Mouse (Mus musculus) cerebral cortex, adult 2 months (tissue): ENCODE measurements around the gene Bbs1.

Experiments used
- WGBS: fragments of 180-500 bp; shearing (Covaris S2); methylation state at CpG from one replicate; pipeline ENCODE4 v1.1.7; 2018; 5-methylcytosine and 5-hydroxymethylcytosine counted together

Gene Bbs1

DNA sequence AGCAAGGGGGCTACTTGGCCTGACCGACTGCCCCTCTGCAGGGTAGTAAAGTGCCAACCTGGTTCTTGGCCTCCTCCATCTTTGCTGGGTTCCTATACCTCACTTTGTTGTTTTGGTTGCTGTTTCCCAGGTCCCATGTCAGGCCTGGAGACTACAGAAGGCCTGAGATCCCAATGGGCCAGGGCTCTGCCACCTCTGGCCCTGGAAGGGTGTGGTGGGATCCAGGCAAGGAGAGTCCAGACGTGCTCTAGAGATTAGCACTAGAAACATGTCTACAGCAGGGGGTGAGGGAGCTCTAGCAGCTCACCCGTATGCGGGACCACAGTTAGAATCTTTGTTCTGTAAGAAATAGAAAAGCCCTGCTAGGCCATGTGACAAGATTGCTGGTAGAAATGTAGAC is 22.5 kb downstream of the Bbs1 start:
- 84% methylated on average over 4 of the region's 4 CpGs for WGBS

DNA sequence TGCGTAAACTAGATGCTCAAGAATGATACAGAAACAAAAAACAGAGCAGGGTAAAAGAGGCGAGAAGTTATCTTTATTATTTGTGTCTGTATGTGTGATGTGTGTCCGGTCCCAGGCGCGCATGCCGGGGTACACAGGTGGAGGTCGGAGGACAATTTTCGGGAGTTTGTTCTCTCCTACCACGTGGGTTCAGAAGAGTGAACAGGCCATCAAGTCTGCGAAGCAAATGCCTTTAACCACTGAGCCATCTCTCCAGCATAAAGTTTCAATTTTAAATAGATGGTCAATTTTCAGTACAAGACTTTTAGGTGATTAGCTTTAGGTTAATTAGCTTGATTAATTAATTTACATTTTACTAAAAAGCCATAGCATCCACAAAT is 27.1 kb downstream of the Bbs1 start:
- 62% methylated on average over 10 of the region's 10 CpGs for WGBS

DNA sequence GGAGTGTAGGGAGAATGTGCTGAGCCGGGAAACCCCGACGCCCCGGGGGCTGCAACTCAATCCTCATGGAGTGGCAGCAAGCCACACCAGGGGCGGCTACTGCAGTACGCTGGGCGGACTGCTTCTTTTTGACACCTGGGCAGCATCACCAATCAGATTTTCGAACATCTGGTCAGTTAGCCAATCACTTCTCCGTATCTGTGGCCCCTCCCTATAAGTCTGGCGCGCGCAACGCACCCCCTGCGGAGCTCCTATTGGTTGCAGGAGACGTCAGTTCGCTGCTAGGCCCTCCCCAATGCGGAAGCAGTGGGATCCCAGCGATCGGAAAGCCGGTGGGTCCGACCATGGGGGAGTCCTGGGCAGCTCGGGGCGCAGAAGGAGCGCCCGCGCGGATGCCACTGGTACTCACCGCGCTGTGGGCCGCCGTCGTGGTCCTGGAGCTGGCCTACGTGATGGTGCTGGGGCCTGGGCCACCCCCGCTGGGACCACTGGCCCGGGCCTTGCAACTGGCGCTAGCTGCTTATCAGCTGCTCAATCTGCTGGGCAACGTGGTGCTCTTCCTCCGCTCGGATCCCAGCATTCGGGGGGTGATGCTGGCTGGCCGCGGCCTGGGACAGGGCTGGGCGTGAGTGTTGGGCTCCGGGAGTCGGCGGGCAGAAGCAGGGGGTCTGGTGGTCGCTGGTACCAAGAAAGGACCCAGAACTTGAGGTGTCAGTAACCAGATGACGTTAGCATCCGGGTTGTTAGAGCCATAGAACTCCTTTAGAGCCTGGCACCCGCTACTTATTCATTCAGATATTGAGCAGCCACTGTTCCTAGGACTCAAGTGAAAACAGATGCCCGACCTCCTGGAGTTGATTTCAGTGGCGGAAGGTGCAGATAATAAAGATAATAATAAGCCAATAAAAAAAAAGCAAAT is 27.8 kb downstream of the Bbs1 start, which contains the start of gene Zdhhc24:
Zdhhc24 (plus strand) TSS at position 264 of the 919 bp plus-strand sequence.
- WGBS, result 1% methylated on average over 52 of the region's 52 CpGs

DNA sequence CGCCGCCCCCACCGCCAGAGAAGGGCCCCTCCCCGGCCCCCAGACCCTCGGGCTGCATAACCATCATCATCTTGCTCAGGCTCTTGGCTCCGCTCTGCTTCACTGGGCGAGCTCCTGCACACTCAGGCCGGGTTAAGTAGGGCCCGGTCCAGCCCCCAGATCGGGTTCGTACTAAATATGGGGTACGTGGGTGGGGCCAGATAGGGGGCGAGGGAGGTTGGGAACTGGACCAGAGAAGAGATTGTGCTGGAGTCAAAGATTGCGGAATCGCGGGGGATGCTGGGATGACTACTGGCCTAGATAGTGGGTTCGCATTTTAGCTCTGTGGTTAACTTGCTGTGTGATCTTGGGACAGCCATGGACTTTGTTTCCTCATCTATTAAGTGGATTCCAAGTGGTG is 28.6 kb downstream of the Bbs1 start, which contains the start of gene Actn3:
Actn3 (minus strand) TSS at position 125 of the 400 bp plus-strand sequence.
- WGBS, result 9% methylated on average over 17 of the region's 17 CpGs

DNA sequence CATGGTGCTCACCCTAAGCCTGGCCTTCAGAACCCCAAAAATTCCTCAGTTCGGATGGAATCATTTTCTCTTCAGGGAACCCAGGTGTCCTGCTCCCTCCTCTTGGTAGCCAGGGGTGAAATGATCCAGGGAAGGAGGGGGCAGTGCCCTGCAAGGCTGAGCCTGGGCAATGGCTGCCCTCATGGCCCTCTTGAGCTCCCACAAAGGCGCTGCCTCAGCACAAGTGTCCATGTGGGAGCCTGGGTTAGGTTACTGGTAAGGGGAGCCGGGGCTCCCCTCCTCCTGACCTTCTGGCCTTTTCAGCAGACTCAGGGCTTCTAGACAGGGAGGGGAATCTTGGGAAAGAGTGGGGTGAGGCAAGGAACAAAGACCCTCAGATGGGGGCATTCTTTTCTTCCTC is 29.7 kb downstream of the Bbs1 start:
- WGBS, result 70% methylated on average over 3 of the region's 3 CpGs

DNA sequence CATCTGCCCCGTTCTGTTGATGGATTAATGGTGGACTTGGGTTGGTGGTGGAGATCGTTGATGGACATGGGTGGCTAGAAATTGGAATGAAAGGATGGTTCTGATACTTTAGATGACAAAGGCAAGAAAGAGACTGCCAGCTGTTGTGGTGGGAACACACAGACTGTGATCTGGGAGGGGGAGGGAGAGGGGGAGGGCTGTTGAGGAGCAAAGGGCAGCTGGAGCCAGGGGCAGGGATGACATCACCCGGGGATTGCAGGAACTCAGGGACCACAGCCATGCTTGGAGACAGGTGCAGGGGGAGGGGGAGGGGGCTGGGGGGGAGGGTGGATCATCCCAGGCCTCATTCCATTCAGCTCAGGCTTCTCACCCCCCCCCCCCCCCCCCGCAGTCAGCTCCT is 30.2 kb downstream of the Bbs1 start:
- 71% methylated on average over 4 of the region's 4 CpGs for WGBS

DNA sequence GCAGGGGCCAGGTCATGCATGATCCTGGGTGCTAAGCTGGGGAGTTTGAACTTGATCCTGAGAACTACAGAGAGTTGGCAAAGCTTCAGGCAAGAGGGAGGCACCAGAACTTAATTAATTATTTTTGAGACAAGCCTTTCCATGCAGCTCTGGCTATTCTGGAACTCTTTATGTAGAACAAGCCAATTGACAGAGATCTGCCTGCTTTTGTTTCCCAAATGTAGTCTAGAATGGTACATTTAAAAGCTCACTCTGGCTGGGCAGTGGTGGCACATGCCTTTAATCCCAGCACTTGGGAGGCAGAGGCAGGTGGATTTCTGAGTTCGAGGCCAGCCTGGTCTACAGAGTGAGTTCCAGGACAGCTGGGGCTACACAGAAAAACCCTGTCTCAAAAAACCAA is 31.8 kb downstream of the Bbs1 start:
- 74% methylated on average over 1 of the region's 1 CpGs for WGBS

DNA sequence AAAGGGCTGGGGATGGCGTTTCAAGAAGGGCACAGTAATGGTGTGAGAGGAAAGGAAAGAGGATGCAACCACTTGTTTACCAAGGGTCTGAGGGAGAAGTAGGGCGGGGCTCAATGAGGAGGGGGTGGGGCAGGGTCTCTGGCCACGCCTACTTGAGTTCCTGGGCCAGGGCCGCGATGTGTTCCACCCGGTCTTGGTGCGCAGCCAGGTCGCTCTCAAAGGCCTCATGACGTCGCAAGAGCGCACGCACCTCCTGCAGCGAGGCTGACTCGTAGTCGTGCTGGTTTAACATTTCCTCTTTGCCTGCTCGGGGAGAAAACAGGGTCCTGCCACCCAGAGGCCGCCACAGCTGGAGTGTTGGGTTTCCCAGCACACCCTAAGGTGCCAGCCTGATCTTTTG is 41.3 kb downstream of the Bbs1 start:
- 21% methylated on average over 17 of the region's 17 CpGs for WGBS

DNA sequence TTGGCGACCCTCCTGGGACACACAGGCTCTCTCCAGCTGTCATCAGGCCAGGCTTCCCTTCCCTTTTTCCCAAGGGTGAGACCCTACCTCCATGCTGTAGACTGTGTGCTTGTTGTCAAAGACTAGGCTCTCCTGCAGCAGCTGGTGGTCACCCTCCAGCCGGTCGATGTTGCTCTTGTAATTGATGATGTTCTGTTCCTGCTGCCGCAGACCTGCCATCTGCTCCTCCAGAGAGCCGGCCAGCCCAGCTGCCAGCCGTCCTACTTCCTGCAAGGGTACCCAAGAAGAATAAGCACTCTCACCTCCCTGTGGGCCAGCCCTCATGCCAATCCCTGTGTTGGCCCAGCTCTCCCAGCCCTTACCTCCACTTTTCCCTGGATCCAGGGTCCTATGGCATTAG is 43.4 kb downstream of the Bbs1 start:
- 74% methylated on average over 6 of the region's 6 CpGs for WGBS

DNA sequence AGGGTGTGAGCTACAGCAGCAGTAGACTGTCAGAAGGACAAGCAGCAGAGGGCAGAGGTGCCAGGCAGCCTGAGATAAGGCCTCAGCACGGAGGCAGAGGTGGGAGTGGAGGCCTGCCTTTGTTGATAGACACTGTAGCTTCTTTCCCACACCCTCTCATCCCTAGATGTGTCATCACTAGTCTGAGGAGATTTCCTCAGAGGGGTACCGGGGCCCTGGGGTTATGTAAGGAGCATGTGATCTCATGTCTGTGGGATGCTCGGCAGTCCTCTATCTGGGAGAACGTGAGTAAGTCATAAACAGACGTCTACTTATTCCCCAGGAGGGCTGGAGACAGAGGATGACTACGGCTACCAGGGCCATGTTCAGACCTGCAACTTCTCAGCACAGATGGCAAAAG is 47.3 kb downstream of the Bbs1 start:
- 51% methylated on average over 6 of the region's 6 CpGs for WGBS

DNA sequence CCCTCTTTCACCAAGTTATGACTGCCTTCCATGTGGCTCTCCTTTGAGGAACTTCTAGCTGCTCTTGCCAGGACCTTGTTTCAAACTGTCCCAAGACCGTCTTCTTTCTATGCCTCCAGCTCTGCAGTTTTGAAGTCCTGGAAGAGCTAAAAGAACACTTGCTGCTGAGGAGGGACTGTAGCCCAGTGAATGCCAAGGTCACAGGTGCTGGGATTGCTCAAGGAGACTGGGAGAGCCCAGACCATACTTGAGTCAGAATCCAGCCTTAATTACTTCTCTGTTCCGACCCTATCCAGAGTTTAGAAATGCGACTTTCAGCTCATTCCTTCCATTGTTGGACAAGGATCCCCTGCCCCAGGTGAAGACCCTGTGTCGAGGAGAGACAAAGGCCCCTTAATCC is 50.5 kb downstream of the Bbs1 start:
- WGBS, result 62% methylated on average over 4 of the region's 4 CpGs

DNA sequence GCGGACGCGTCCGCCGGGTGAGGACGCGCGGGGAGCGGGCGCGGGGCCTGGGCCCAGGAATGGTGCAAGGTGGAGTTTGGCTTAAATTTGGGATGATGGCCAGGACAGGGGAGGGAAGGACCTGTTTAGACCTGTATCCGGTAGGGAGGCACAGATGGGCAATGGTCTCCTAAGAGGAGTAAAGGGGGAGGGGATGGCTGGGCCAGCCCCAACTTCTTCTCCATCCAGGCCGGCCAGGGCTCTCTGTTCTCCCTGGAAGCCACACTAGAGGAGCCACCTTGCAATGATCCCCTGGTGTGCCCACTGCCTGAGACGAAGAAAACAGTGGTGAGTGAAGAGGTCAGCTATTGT is 51.0 kb downstream of the Bbs1 start:
- WGBS, result 2% methylated on average over 14 of the region's 14 CpGs

DNA sequence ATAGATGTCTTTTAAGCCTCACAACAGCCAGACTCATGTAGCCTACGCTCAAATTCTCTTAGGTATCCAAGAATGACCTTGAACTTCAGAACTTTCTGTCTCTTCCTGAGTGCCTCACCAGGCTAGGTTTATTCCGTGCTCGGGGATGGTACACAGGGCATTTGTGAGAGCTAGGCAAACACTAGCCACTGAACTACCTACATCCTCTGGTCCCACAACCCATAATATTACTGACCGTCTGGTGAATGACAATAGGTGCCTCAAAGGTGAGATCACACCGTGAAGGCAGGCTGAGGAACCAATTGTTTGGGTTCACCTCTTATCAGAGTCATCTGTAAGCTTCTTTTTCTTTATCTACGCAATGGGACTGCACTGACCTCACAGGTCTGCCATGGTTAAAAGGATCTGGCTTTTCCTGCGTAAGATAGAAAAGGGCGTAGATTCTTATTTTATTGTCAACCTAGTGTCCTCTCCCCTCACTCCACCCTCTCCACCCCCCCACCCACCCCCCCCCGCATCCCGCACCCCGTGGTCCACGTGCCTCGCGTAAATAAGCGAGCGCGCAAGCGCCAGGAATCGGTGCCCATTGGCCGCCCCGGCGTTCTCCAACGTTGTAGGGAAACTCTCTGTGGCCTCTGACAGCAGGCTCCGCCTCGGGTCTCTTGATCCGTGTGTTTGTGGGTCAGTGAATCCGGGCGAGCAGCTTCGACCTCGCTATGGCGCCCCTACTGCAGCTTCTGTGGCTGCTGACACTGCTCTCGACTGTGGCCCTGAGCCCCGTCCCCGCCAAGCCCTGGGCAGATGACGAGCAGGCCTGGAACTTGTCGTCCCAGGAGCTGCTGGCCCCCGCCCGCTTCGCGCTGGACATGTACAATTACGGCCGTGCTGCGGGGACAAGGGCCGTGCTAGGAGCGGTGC is 51.6 kb downstream of the Bbs1 start, which contains the start of gene Ctsf:
Ctsf (plus strand) TSS at position 579 of the 918 bp plus-strand sequence.
- WGBS, result 3% methylated on average over 45 of the region's 45 CpGs

DNA sequence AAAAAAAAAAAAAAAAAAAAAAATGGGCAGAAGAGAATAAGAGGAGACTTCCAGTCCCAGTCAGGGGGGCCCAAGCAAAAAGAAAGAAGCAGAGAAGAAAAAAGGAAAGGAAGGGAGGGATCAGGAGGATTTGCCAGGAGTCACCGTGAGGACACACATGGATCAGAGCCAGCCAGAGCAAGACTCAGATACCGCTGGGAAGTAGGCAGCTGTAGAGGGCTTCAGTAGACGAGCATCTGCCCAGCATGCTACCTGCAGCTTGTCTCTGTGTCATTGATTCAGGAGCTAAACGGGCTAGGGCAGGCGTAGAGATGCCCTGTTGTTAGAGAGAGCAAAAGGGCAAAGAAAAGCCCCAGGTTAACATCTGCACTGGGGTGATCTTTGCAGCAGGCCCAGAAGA is 56.1 kb downstream of the Bbs1 start:
- 50% methylated on average over 5 of the region's 5 CpGs for WGBS

DNA sequence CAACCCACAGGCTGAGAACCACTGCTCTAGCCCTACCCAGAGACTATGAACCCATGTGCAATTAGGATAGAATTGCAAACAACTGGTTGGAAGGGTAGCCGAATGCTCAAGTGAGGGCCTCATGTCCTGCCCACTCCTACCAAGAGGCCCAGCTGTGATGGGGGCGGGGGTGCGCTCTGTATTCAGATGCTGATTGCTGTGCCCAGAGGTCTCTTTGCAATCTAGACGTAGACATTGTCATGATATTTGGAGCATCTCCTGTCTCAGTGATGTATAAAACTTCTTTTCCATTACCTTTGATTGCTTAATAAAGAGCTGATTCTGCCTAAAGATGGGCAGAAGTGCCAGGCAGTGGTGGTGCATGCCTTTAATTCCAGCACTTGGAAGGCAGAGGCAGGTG is 56.6 kb downstream of the Bbs1 start:
- WGBS, result 63% methylated on average over 4 of the region's 4 CpGs

DNA sequence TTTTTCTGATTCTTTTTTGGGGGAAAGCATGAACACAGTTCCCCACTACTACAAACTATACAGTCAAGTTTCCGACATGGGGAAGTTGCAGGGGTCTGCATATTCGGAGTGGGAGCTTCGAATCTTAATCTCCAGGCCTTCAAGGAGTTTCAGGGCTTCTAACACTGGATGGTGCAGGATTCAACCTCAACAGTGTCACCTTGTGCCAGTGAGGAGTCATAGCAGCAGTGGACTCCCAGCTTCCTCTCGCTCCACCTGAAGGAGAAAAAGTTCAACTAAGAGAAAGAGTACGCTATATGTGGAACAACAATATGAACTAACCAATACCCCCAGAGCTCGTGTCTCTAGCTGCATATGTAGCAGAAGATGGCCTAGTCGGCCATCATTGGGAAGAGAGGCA is 58.9 kb downstream of the Bbs1 start:
- 39% methylated on average over 7 of the region's 7 CpGs for WGBS

DNA sequence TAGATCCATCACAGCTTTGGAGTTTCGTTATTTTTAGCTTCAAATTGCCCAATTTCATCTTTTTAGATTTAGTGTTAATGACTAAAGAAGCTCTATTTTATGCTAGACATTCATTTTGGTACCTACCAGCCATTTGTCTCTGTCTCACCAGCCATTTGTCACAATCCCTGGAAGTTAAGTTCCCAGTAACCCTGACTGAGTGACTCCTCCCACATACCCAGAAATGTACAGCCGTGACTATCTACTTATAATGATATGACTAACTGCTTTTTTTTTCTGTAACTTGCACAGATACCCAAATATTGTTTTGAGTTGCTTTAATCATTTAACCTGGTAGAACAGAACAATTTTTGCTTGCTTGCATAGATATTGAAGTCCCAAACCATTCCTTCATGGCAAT is 60.6 kb downstream of the Bbs1 start:
- 74% methylated on average over 2 of the region's 2 CpGs for WGBS

DNA sequence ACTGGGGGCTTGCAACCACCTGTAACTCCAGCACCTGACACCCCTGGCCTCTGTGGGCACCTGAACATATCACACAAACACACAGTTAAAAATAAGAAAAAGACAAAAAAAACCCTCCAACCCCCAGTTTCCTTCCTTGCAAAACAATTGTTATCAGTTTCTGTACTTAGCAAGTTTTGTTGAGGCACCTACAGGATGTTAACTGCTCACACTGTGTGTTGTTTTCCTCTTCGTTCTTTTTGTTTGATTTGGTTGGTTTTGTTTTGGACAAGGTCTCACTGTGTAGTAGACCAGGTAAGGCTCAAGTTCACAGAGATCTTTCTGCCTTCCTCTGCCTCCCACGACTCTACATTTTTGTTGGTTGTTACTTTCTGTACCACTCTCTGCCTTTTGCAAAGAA is 63.8 kb downstream of the Bbs1 start:
- 68% methylated on average over 2 of the region's 2 CpGs for WGBS

DNA sequence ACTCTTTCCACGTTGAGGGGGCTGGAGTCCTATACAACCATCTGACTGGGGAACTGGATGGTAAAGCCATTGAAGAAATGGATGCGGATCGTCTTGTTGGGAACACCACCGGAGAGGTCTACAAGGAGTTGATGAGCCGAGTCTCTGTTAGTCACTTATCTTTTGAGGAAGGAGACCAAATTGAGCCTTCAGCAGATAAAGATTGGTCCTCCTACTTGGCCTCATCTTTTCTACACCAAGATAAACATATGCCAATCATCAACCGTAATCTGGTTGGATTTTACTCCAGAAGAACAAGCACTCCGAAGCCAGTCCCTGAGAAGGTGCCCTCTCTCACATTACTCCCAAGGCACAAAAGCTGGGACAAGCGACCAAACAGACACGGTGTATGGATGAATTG is 65.6 kb downstream of the Bbs1 start:
- 83% methylated on average over 9 of the region's 9 CpGs for WGBS

DNA sequence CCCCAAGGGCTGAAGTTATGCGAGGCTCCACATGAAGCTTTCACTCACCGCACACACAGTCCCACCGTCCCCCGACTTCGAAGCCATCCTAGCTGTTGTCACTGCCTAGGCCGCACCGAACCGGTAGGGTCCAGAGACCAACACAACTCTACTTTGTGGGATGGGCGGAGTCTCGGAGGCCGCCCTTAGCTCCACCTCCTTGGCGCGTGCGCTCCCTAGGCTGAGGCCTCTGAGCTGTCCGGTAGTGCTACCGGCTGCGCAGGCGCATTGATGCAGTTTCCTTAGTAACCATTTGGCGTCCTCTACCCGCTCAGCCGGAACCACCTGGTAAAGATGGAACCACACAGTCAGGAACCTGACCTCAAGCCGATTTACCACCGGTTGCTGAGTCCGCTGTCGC is 67.3 kb downstream of the Bbs1 start, which contains the start of the genes Ccs and Ccdc87:
Ccs (minus strand) TSS at position 184 of the 400 bp plus-strand sequence.
Ccdc87 (plus strand) TSS at position 218 of the 400 bp plus-strand sequence.
- WGBS, result 2% methylated on average over 25 of the region's 25 CpGs

DNA sequence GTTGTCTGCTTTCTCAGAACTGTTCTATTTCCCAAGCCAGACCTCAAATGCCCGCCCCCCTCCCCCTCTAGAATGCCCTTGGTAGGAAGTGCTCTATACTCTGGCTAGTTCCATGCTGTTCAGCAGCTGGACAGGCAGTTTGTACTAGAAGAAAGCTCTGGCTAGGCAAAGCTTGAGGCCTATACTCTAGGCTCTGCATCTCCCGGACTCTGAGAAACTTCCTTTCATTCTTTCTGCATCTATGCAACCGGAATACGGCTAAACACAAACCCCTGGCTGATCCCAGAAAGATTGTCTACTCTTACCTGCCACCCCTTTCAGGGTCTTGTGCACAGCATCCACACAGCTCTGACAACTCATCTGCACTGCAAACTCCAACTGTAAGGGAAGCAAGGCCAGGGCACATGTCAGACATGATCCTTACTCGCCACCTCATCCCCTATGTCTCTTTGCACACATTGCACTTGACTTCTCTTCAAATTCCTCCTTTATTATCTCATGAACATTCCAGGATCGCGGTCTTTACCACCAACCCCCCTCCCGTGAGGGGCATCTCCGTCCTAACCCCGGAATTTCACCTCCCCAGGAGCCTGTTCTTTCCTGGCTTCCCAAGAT is 67.8 kb downstream of the Bbs1 start:
- 15% methylated on average over 10 of the region's 10 CpGs for WGBS

DNA sequence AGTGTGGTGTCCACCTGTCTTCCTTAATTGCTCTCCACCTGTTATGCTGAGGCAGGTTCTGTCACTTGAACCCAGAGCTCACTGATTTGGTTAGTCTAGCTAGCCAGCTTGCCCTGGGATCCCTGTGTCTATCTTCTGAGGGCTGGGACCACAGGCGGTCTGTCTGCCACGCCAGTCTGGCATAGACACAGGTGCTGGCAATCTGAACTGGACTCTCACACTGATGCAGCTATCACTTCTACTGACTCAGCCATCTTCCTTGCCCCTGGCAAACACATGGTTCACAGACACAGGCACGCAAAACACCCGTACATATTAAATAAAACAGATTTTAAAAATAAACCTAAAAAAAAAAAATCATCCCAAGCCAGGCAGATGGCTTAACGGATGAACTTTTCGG is 69.4 kb downstream of the Bbs1 start:
- 89% methylated on average over 6 of the region's 6 CpGs for WGBS
